Comparison of ENCODE assay signal across 8 mouse cellular contexts in the genomic region with DNA sequence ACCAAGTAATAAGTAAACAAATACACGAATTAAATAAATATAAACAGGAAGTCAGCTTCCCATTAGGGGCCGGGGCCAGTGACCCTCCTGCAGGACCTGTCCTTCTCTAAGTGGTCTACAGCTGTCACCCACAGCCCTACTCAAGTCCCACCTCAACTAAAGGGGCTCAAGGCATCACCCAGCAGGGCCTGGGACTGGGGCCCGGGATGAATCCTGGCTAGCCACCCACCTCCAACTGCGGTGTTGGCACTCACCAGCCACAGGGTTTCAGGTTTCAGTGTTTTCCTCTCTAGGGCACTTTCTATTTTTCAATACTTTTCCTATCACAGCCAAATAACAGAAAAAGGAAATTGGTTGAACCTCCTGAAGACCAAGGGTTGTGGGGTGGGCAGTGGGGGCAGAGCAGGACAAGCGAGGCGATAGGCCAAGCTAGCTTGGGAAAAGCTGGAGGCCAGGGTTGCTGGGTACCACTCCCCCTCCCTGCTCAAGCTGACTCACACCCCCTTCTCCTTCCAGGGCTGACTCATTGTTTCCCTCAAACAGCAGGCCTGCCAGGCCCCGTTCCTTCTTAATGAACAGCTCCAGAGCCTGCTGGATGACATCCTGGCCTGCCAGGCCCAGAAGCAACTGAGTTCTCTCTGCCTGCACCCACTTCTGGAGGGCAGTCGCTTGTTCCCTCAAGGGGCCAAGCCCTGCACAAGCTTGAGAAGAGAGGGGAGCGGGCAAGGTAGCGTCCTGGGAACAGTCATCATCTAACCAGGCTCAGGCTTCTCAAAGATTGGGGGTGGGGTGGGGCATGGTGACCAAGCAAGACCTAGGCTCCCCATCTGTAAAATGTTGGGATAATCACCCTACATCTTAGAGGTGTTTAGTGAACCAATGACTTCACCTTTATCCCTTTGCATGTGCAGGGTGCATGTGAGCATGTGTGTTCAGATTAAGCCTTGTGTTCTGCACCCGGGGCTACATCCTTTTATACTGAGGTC. TPM values are rescaled to one million over a fixed set of nuclear protein-coding genes. Genes with fewer than 3 reads are reported as not detected.
DNase-seq lines count a peak whose midpoint lies in the region; ATAC-seq lines count a peak whose summit lies in the region.

No protein-coding gene starts in this region.

- H3K4me1 ChIP-seq in liver, embryonic 15.5 days (replicated peaks): peaks cover 99% of the 10 kb centered on the region

- ATAC-seq in hematopoietic stem cell, adult 5-6 weeks (replicated peaks in 1 of 2; ENCODE audit: insufficient read depth in 1 of 2, low FRiP score in 2 of 2, low TSS enrichment in 1 of 2, low read depth in 1 of 2, poor library complexity in 2 of 2, severe bottlenecking in 2 of 2): peak; percentile 29 to 42; a peak in 3 of 4 replicates
- peak; percentile 17 for ATAC-seq in liver, embryonic 15.5 days (ENCODE audit: insufficient read depth)

- H3K27me3 ChIP-seq in liver, embryonic 15.5 days: no peaks in the 10 kb centered on the region

- H3K36me3 ChIP-seq in liver, embryonic 15.5 days (replicated peaks): no peaks in the 10 kb centered on the region

- peak overlapping the region; percentile 92 for H3K27ac ChIP-seq in liver, embryonic 15.5 days (replicated peaks)

- H3K9ac ChIP-seq in liver, embryonic 15.5 days: peak overlapping the region; percentile 54

- 0 out of 2 replicates have a peak overlapping the region, but pooled peaks have one; percentile 1 for H3K4me3 ChIP-seq in liver, embryonic 15.5 days (replicated peaks)

- no peaks in the 10 kb centered on the region for H3K9me3 ChIP-seq in liver, embryonic 15.5 days (replicated peaks)

- H3K4me2 ChIP-seq in liver, embryonic 15.5 days: peak overlapping the region; percentile 76

- WGBS in liver, embryonic 15.5 days (ENCODE audit: insufficient replicate concordance): 39% methylated on average over 11 of the region's 11 CpGs

- peak; percentile 94 for DNase-seq in adrenal gland, adult 2 months
- DNase-seq in cerebellum, adult 9-11 months: peak; percentile 75
- DNase-seq in frontal cortex, postnatal 10 days (ENCODE audit: low spot score in 2 of 2): peak; percentile 48 to 61
- peak; percentile 62 to 84 for DNase-seq in layer of hippocampus, adult 18-20 months (ENCODE audit: low spot score in 2 of 2)
- peak; percentile 54 for DNase-seq in retina, embryonic 14.5 days (ENCODE audit: low spot score)
- no peak for DNase-seq in natural killer cell, adult 2 months (ENCODE audit: low spot score in 2 of 2)

RNA-seq across cellular contexts. Expression of gene Zfp36l2, which starts 39.0 kb away (rescaled TPM):
- 10 to 100 TPM; 53.6 to 87.6 TPM for total RNA-seq in adrenal gland, adult 2 months (2021)
- 159 and 170 TPM in 2 replicates for polyA plus RNA-seq in adrenal gland, adult 2 months (2012; rRNA removed)
- 297 and 349 TPM in 2 replicates for total RNA-seq in hematopoietic stem cell, adult 5-6 weeks (2017)
- total RNA-seq in layer of hippocampus, adult 18-20 months (2021): 10 to 100 TPM; 22.0 to 32.5 TPM
- 6.8 and 7.4 TPM in 2 replicates for polyA plus RNA-seq in liver, embryonic 15.5 days (2015; fragmentation: Nextera tagmentation; extraction: Ambion mirVana)

Comparison
In these comparisons a context has a peak if more than half of its experiments do, and no peak if none do; other contexts are left out.
1. DNase-seq: peak in adrenal gland, adult 2 months (single experiment), cerebellum, adult 9-11 months (single experiment), frontal cortex, postnatal 10 days (2 of 2), layer of hippocampus, adult 18-20 months (2 of 2) and retina, embryonic 14.5 days (single experiment); none in natural killer cell, adult 2 months (0 of 2).